Mouse (Mus musculus) C2C12 (cell line): ENCODE measurements around the gene Gpr34.

ENCODE experiments used
- CTCF ChIP-seq: IDR thresholded peaks from one replicate; pipeline ENCODE4 v1.5.1; 2011; ENCODE audit not compliant: control insufficient read depth, insufficient read depth, insufficient read length
- FOSL1 ChIP-seq: IDR thresholded peaks from one replicate; pipeline ENCODE4 v1.8.0; 2011; ENCODE audit warnings: mild to moderate bottlenecking, low read length; ENCODE audit not compliant: poor library complexity, insufficient read depth, severe bottlenecking

DNA sequence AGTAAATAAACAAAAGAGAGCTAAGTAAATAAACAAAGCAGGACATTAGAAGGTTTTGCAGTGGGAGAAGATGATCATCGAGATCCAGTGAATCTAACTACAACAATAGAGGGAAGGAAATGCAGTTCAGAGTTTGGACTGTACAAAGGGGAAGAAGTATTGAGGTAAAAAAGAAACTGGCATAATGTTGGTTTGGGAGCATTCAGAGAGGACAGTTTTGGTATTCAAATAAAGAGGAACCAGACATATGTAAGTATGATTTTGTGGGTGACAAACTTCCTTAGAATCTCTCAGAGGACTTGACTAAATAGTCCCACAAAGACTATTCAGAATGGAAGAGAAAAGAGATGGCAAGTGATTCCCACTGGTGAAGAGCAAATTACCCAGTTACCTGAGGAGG lies 31.9 kb upstream of the Gpr34 start:
- TF ChIP-seq CTCF (no peak), FOSL1 (no peak)
